Mouse (Mus musculus) kidney, postnatal 10 days (tissue): ENCODE measurements around the gene Abcb9.

ENCODE experiments used
- DNase-seq: peaks from one replicate; pipeline ENCODE4 v3.0.0; 2021; ENCODE audit warnings: mixed read lengths

Abcb9 gene

DNA sequence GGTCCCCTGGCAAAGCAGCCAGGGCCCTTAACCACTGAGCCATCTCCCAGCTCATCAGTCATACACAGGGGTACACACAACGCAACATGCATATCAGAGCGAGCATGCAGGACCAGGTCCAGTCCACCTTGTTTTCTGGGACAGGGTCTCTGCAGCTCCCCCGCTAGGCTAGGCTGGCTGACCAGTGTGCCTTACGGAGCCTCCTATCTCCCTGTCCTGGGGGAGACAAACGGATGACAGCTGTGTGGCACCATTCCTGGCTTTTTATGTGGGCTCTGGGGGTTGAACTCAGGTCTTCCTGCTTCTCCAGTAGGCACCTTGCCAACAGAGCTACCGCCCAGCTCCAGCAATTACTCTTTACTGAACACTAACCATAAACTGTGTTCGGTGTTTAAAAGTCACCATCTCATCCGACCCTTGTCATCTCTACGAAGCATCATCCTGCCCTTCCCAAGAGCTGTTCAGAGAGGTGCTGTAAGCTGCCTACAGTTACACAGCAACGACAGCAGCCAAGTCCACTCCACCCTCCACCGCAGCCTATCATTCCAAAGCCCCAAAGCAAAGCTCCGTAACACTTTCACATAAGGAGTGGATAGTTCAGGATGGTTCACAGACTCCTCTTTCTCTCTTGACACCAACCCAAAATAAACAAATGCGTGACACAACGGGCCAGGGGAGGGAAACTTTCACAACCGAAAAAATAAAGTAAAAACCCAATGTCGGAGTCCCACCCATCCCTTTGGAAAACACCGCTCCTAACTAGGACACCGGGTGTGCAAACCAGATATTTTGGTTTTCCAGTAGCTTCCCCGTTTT, 66.2 kb downstream of the Abcb9 start:
- DNase-seq = no peak

DNA sequence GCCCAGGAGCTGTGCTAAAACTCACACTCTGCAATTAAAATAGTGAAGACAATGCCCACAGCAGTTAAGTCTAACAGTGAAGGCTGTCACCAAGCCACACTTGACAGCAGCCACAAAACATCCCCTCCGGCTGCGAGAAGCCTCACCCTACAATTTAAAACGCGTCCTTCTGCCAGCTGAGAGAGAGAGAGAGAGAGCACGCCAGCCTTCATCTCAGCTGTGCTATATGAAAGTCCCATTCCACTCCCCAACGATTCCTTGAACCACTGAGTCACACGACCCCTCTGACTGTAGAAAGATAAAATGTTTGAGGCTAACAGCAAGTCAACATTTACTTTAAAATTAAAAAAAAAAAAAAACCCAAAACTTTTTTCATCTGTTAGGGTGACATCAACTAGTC, 66.9 kb downstream of the Abcb9 start:
- DNase-seq = no peak

DNA sequence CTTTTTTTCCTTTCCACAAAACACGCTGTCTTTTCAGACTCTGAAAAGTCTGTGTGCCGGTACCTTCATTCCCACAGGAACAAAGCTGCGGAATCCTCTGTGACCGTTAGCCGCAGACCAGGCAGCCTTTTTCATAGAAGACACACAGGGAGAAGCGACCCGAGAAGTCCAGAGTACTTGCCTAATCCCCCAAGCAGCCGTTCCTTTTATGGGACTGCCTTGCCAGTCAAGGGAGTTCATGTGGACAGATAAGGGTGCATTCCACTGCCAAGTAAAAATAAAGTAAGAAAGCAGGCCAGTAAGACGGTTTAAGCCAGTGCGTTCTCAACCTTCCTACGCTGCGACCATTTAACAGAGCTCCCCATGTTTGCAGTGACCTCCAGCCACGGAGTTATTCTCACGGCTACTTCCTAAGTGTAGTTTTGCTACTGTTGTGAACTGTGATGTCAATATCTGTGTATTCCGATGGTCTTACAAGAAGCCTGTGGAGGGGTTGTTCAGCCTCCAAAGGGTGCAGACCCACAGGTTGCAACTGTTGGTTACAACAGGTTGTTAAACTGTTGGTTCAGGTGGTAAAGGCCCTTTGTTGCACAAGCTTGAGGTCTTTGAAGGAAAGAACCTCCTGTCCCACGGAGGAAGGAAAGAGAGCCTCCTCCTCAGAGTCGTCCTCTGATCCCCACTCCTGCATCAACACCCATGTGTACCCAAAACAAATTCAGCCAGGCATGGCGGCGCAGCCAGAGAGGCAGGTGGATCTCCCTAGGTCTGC, 67.7 kb downstream of the Abcb9 start:
- no peak for DNase-seq

DNA sequence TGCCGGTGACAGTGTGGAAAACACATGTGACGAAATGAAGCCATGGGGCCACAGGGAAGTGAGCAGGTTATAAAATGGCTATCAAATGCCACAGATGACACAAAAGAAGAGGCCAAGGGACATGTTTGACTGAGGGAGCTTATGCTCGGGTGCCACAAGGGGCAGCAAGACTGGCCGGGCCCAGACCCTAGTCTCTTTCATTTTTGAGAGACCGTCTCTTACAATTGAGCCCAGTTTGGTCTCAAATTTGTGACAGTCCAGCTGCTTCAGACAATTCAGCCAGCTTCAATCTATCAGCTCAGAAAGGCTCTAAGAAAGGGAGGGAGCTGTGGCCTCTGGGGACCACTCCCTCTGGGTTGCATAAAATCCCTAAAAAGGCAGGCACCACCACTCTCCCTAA, 69.0 kb downstream of the Abcb9 start:
- DNase-seq = no peak

DNA sequence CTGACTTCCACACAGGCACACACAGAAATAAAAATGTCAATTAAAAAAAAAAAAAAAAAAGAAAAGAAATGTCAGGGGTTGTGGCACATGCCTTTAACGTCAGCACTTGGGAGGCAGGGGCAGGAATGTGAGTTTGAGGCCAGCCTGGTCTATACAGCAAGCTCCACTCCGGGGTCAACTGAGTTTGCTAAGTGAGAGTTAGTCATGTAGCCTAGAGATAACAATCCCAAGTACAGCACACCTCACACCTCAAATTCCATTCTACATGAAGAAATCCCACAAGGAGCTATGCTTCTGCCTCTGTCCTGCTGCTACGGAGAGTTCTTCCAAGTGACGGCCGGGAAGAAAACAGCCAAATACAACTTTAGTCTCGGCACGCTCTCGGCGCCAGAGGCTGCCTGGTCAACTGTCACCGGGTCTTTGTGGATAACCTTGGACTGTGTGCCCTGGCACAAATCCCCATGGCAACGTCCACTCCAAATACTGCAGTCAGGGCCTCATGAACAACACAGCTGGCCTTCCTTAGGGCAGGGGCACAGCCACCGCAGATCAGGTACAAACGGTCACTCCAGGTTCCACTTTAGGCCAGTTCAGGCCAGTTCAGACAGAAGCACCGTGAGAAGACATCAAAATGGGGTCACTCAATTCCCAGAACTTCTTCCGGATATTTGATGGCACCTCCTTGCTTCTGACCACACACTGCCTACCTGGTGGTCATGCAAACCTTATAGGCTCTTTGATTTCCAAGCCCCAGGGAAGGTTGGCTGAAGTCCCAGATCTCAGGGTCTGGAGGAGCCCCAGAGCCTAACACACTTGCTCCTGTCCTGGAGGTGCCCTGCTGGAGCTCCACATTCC, 69.8 kb downstream of the Abcb9 start:
- DNase-seq = peak; percentile 71

DNA sequence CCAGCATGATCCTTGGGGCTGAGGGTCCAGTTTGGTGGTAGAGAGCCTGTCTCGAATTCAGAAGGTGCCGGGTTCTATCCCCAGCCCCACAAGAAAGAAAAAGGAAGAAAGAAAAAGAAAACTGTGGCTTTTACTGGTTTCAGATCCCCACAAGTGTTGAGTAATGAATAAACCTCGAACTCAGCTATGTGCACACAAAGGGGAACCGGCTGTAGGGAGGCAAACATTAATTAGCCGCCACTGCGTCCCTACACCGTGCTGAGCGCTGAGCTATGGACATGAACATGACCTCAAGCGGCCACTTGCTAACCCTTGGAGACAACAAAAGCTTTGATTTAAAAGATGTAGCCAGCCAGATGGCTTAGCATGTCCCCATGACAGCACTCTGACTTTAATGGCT, 70.5 kb downstream of the Abcb9 start:
- no peak for DNase-seq

DNA sequence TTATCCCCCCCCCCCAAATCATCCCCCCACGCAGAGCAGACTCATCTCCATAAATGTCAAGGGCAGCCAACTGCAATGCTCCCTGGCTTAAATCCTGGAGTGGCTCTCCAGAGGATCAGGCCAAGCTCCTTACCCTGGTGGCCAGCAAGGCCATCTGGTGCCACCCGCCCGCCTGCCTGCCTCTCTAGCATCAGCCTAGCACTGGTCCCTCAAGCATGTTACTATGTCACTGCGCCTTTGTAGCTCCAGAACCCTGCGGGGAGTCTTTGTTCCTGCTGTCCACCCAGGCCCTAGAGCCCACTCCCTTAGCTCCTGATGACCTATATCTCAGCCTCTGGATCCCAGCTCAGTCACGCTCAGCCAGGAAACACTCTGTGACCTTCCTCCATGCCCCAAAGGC, 70.9 kb downstream of the Abcb9 start:
- no peak for DNase-seq

DNA sequence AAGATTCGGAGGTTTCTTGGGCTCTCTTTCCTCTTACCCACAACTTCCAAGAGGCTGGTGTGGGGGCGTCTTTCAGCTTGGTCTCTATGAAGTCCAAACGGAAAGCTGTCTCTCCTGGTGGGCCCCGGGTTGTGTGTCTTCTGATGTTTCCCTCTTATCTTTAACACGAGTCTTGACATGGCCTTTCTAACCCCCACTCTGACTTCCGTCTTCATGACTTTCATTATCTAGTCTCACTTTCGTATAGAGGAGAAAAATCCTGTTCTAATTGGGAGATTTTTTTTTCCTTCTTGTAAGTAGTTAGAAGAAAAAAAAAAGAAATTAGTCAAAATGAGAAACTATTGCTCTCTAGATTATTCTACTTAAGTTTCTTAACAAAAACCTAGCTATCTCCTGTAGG, 73.2 kb downstream of the Abcb9 start:
- DNase-seq = no peak

DNA sequence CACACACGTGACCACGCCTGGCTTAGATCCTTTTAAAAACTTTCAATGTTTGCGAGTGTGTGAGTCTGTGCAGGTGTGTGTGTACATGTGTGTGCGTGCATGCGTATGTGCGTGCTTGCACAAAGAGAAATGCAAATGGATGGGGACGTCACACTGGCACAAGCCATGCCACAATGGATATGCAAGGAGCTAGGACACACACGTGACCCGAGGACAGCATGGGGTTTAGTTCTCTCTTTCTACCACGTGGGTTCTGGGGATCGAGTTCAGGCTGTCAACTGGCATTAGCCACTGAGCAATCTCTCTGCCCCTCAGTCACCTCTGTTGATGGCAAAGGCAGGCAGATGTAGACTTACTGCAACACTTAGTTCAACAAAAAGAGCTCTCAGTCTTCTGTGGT, 73.9 kb downstream of the Abcb9 start:
- no peak for DNase-seq

DNA sequence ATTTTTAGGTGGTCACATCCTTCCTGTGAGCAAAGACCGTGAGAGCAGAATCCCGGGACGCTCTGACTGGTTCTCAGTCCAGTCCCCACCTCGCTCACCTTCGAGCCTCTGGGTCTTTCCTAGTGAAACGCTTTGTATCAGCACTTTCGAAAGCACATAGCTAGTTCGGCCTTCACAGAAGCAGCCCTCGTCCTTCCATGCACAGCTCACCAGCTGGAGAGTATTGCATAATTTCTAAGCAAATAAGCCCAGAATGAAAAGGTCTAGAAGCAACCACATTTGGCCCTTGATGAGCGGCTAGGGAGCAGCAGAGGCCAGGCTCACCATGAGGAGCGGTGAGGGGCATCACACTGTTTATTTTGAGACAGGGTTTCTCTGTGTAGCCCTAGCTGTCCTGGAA, 74.5 kb downstream of the Abcb9 start:
- no peak for DNase-seq

DNA sequence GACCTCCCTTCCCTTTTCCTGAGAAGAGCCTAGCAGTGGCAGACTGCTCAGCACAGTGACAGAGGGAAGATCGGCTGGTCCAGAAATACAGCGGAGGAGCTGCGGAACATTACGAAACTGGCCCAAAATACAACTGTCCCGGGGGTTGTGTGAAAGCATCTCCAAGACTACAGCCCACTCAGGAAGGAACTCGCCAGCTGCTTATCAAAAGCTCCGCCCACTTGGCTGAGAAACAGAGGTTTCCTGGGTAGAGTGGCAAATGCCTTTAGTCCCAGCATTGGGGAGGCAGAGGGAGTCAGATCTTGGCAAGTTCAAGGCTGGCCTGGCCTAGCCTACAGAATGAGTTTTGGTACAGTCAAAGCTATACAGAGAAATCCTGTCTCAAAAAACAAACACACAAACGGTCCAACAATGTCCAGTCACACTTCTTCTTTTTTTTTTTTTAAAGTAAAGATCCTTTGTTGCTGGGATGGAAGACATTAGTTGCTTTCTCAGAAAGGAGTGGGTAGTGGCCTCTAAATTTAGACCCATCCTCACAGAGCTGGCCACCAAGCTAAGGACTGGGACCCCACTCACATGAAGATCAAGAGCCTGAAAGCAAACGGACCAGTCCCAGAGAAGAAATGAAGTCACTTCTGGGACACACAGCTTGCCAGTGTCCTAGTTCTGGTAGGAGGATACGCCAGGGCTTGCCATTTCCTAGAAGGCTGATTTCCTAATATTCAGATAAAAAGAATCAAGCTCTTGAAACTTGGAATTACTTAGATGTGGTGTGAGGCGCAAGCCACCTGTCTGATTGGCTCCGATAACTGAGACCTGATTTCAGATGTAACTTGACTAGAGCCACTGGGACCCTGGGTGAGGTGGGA, 76.0 kb downstream of the Abcb9 start:
- peak; percentile 75 for DNase-seq

DNA sequence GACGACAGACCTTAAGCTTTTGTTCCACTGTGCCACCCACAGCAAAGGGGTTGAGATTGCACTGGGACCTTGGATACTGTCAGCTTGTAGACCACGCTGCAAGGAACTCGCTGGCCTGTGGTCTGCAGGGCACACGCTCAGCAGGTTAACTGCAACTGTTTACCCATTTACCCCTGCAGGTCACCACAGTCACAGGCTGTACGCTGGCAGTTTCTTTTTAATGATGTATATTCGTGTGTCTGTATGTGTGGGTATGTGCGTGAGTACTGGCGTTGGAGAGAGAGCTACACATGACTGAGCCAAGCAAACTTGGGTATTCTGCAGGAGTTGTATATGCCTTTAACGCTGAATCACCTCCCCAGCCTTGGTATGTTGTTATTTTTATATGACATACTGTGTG, 76.9 kb downstream of the Abcb9 start:
- no peak for DNase-seq

DNA sequence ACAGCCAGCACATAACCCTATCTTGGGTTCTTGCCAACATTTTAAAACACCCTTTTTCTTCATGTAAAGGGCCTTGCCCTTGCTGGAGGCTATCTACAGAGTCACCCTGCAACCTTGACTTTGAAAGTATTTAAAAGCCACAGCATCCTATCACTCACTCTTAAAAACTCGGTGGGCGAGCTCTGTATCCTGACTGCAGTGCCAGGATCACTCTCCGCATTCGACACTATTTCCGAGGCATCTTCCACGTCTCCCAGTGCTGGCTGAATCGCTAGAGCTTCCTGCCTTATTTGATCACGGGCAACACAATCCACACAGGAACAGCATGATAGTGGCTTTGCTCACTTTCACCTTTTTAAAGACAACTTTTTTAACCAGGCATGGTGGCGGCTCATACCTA, 77.7 kb downstream of the Abcb9 start:
- DNase-seq = no peak

DNA sequence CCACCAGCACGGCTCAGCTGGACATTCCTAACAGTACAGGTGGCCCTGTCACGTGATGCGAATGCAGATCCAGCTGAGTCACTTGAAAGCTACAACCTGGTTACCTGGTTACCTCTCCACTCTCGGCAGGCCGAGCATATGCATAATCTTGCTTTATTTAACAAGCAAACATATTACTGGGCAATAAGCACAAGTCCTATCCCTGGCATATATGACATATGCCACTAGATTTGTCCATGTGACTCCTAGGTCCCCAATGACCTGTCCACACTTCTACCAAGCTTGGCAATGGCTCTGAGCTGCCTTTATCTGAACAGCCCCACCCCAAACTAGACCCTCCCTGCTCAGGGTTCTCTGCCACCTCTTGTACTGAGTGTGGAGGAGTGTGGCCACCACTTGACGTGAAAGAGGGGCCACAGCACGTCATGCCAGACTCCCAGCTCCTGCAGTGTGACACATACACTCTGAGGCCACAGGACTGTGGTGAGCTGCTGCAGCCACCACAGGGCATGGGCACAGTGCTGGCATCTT, 79.2 kb downstream of the Abcb9 start:
- DNase-seq = no peak

DNA sequence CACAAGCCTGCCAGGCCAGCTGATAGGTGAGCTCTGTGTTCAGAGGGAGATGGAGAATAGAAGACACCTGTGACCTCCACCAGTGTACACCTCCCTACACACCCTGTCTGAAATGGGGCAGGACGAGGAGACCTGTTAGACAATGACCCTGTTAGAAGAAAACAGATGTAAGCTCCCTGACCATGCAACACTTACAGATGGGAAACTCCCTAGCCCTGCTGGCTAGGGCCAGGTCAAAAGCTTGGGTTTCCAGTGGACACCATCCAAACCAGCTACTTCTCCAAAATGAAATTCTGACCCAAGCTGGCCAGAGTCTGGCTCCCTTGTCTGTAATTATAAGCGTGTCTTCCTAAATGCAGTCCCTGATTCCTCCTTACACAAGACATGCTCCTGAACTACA, 79.9 kb downstream of the Abcb9 start:
- no peak for DNase-seq

DNA sequence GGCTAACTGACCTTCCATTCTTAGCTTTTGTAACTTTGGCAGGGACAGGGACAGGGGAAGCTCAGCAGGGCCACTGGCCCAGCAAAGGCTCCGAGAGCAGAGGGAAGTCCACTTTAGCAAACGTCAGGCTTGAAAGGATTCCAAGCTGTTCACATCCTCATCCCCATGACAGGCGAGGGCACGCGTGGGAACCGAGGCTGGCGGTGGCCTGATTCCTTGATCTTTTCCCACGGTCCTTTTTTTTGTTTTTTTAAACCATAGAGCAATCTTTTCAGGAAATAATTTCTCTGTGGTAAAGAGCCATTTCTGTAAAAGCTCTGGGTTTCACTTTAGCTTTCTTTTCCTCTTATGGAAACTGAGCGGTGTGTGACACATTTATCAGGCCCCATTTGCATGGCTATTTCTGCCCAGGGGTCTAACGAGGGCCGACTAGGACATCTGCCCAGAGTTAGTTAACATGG, 80.8 kb downstream of the Abcb9 start:
- DNase-seq = peak; percentile 76

DNA sequence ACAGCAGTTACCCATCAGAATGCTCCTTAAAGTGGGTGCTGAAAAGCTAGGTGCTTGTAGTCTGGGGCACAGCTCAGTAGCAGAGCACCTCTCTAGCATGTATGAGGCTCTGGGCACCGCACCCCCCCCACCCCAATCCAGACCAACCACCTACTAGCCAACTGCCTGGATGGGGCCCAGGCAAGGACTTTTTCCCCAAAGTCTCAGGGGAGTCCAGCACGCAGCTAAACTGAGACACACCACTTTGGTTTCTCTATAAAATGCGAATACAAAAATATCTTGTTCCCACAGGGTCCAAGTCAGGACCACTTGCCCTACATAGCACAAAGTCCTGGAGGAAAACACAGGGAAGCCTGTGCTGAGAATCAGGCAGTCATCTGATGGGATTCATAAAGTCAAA, 81.4 kb downstream of the Abcb9 start:
- no peak for DNase-seq

DNA sequence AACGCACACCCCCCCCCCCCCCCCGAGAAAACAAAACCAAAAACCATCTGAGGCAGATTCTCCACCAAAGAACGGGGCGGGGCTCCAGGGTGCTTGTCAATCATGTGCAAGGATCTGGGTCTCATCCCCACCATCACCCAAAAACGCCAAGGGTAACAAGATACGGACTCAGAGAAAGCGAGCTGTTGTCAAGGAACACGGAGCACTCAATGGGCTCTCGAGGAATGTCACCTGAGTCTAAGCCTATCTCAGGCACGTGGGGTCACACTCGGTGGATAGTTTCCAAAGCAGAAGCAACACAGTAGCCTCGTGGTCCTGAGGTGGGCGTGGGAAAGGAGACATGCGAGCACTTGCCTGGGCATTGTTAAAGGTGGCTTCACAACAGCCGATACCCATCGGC, 81.9 kb downstream of the Abcb9 start:
- no peak for DNase-seq

DNA sequence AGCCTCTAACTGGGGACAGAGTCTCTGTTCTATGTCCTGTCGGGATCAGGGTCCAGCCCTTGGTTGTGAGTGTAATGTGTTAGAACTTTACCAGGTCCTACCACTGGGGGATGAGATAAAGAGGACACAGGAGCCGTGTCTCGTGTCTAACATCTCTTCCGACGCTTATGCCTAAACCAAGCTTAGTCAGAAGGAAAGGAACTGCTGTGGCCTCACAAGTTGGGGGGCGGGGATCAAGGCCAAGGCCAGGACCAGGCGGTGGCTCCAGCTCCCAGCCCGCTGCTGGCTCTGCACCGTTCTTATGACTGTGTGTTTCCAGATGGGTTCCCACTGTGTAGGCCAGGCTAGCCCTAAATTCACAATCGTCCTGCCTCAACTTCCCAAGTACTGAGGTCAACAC, 82.7 kb downstream of the Abcb9 start:
- no peak for DNase-seq

DNA sequence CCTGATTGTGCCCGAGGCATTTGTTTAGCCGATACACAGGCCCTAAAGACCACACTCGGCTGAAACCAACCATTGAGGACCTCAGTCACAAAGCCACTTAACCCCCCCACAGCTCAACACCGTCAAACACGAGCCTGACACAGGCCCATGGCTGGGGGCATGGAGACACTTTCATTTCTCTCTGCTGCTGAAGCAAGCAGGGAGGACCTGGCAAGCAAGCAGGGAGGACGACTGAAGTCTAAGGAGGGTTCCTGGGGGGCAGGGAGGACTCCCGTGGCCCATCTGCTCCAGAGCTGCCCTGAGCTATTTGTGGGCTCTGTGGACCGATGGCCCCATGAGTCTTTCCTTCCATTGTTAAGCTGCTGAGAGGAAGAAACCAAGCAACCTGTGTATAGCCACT, 83.7 kb downstream of the Abcb9 start:
- DNase-seq = no peak
